Mouse (Mus musculus) myocyte (in vitro differentiated cells): ENCODE results near the gene Olfr101.

Experiments used
- CEBPB ChIP-seq: IDR thresholded peaks from 2 replicates; pipeline ENCODE4 v1.6.1; 2011; ENCODE audit warnings: mild to moderate bottlenecking, moderate library complexity; ENCODE audit not compliant: poor library complexity, insufficient read depth, severe bottlenecking
- E2F4 ChIP-seq: IDR thresholded peaks from one replicate; pipeline ENCODE4 v1.6.1; 2011; ENCODE audit warnings: mild to moderate bottlenecking, control low read depth, moderate library complexity; ENCODE audit not compliant: insufficient read depth
- MAX ChIP-seq: IDR thresholded peaks from one replicate; pipeline ENCODE4 v1.6.1; 2011; ENCODE audit warnings: low read depth, mild to moderate bottlenecking, control low read depth
- MYOD1 ChIP-seq, 3 experiments: IDR thresholded peaks; one replicate each; pipeline ENCODE4 v1.6.1; 2011; ENCODE audit warnings: control low read depth in 2 of 3, low read depth in 2 of 3, mild to moderate bottlenecking in 2 of 3, moderate library complexity in 1 of 3; ENCODE audit not compliant: insufficient read length in 2 of 3, control insufficient read depth in 1 of 3
- POLR2A ChIP-seq: IDR thresholded peaks from one replicate; pipeline ENCODE4 v1.6.1; 2011; ENCODE audit warnings: low read depth, mild to moderate bottlenecking, control low read depth, moderate library complexity; ENCODE audit not compliant: insufficient read length
- TCF12 ChIP-seq: IDR thresholded peaks from one replicate; pipeline ENCODE4 v1.6.1; 2011; ENCODE audit warnings: mild to moderate bottlenecking, control low read depth; ENCODE audit not compliant: poor library complexity, insufficient read depth, severe bottlenecking
- USF1 ChIP-seq: IDR thresholded peaks from one replicate; pipeline ENCODE4 v1.6.1; 2011; ENCODE audit warnings: low read depth, mild to moderate bottlenecking, control low read depth, moderate library complexity

DNA sequence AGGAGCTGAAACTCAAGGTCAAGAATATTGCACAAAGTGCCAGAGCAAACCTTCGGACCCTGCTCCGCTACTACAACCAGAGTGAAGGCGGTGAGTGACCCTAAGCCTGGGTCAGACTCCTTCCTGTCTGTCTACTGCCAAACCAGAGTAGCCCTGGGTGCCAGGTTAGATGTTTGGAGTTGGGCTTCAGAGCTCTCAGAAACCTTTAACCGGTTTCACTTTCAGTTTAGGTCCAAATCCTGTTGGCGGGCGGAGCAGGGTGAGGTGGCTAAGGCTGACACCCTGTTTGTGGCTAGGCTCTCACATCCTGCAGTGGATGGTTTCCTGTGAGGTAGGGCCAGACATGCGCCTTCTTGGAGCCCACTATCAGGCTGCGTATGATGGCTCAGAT, 33.4 kb downstream of the Olfr101 start:
- TF ChIP-seq POLR2A (no peak), CEBPB (no peak), TCF12 (no peak), MYOD1 (IDR thresholded peaks at IDR 0.05; ENCODE audit: control insufficient read depth in 1 of 3, insufficient read length in 2 of 3, low read depth in 2 of 3) (no peak), MAX (no peak), E2F4 (no peak), USF1 (no peak)
